Mouse (Mus musculus): ENCODE results near the gene Cpn2.

DNA sequence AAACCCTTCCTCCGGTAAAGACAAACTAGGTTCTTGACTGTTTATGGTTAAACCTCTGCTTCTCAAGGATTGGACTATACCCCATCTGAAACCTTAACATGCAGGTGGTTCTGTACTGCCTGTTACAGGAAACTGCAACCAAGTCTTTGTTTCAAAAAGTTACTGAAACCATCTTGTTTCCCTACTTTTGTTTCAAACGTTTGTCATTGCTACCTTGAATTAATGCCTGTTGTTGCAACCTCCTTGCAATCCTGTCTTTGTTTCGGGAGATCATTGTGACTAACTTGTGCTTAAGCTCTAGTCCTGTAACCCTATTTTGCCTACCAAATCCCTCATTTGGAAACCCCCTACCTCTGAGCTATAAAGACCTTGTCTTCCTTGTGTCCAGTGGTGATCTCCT, 55.3 kb downstream of the Cpn2 start:
- TF ChIP-seq CTCF (IDR thresholded peaks at IDR 0.05; ENCODE audit: low read depth) (no peak), EP300 (IDR thresholded peaks at IDR 0.05; ENCODE audit: low read depth) (no peak)

Data from liver, postnatal 0 days (tissue).